8 mouse cellular contexts compared by ENCODE assay signal in the genomic region with DNA sequence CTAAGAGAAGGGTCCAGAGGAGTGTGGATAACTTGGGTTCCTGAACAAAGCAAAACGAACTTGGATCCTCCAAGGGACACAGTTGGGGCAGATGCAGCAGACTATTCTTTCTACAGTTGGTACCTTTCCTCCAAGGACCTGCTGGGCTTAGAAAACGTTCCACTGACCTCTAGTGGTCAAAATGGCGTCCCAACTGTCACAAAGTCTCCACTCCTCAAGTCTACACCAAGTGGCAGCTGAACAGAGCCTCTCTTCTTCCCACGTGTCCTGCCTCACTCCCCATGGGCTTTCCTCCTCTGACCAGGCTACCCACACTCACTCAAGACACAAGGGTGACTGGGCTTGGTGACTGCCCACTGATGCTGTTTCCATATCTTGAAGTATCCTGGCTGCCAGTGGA.
A peak's percentile ranks its signal among the peaks of the same experiment; 100 is the strongest.
DNase-seq lines count a peak whose midpoint lies in the region; ATAC-seq lines count a peak whose summit lies in the region.

No protein-coding gene starts in this region.

- peak; percentile 50; the same call in 1 of the 2 replicates for ATAC-seq in monocyte, adult 5-6 weeks (replicated peaks; ENCODE audit: insufficient number of reproducible peaks, low FRiP score, low TSS enrichment, poor library complexity, severe bottlenecking)

- DNase-seq in adrenal gland, adult (ENCODE audit: inconsistent age in 2 of 2, low spot score in 1 of 2), result peak; percentile 59 to 85
- no peak for DNase-seq in adrenal gland, adult 18-20 months (ENCODE audit: low spot score in 2 of 2)
- peak; percentile 15 to 17 for DNase-seq in left cerebral cortex, postnatal 25 days (ENCODE audit: low spot score in 2 of 2)
- no peak for DNase-seq in left cerebral cortex, adult 8-10 months (ENCODE audit: low spot score in 2 of 2)
- DNase-seq in cerebellum, postnatal 14 days, result peak; percentile 65 to 66
- DNase-seq in kidney, postnatal 14 days, result peak; percentile 53
- DNase-seq in ovary, postnatal 36 days (ENCODE audit: low spot score), result no peak

- intact Hi-C loops in left cerebral cortex, postnatal 25 days (cut with DNase I), result loop anchor here (5.0 kb wide), 1 partner anchor 63 kb away; no protein-coding TSS in a partner anchor

Comparison
In these comparisons a context has a peak if more than half of its experiments do, and no peak if none do; other contexts are left out.
1. DNase-seq: peak in adrenal gland, adult (2 of 2), left cerebral cortex, postnatal 25 days (2 of 2), cerebellum, postnatal 14 days (2 of 2) and kidney, postnatal 14 days (single experiment); none in adrenal gland, adult 18-20 months (0 of 2), left cerebral cortex, adult 8-10 months (0 of 2) and ovary, postnatal 36 days (single experiment).